Mouse (Mus musculus): ENCODE results near the gene Btbd2.

DNA sequence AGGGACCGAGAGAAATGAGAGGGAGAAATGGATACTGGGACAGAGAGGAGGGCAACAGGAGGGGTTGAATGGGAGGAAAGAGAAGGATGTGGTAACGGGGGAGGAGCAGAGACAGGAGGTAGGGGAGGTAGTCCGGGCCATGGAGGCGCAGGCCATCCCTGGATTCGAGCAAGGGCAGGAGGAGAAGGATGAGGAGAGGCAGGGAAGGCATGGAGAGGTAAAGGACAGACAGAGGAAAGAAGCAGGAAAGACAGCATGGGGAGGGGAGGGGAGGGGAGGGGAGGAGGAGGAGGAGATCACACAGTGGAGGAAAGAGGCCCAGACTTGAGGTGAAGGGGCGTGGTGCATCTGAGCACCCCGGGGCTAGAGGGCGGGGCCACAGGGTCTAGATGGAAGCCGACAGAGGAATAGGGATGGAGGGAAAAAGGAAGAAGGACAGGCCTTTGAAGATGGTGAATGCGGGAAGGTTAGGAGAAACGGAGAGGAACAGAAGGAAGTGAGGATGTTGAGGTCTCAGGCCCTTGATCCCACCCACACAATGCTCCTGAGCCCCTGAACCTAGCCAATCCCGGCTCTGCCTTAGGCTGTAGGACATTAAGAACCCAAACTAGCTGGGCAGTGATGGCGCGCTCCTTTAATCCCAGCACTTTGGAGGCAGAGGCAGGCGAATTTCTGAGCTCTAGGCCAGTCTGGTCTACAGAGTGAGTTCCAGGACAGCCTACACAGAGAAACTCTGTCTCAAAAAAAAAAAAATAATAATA, at the start of gene Btbd2:
- no peak for TF ChIP-seq CTCF (conservative IDR thresholded peaks at IDR 0.05; ENCODE audit: low read length)
- no peak for TF ChIP-seq NANOG (IDR thresholded peaks at IDR 0.05; ENCODE audit: borderline replicate concordance, low read length)
- TF ChIP-seq POU5F1 (IDR thresholded peaks at IDR 0.05; ENCODE audit: borderline replicate concordance, low read length), result no peak

Measured in E14TG2a.4 (cell line).